ENCODE assay signal across 8 mouse cellular contexts in genomic region chr16:27140037-27140436, GRCm38 (mm10).
DNase-seq lines count a peak whose midpoint lies in the region; ATAC-seq and TF ChIP-seq lines count a peak whose summit lies in the region.

No protein-coding gene starts in this region.

- intact Hi-C loops in heart, postnatal 25 days (cut with DNase I), result loop anchor here (5.0 to 10.0 kb wide), 4 partner anchors 235 to 1175 kb away; no protein-coding TSS in a partner anchor
- intact Hi-C loops in heart, postnatal 36 days (cut with DNase I), result loop anchor here (1.0 to 5.0 kb wide), 2 partner anchors 317 to 908 kb away; no protein-coding TSS in a partner anchor
- intact Hi-C loops in left cerebral cortex, adult 2 months (cut with DNase I), result loop anchor here (1.0 to 5.0 kb wide), 3 partner anchors 245 to 1173 kb away; no protein-coding TSS in a partner anchor

- H3K9me3 ChIP-seq in midbrain, embryonic 14.5 days (ENCODE audit: control insufficient read depth, low read length), result no peaks in the 10 kb centered on the region

- no peak overlapping the region for H3K9ac ChIP-seq in midbrain, embryonic 14.5 days (replicated peaks; ENCODE audit: low read length)

- H3K4me2 ChIP-seq in midbrain, embryonic 14.5 days (ENCODE audit: low read length), result no peak overlapping the region

- no peaks in the 10 kb centered on the region for H3K4me1 ChIP-seq in midbrain, embryonic 14.5 days (ENCODE audit: control insufficient read depth, insufficient read depth, low read length)
- H3K4me1 ChIP-seq in testis, adult 2 months (ENCODE audit: control insufficient read depth, insufficient read depth, low read length), result no peaks in the 10 kb centered on the region

- ATAC-seq in midbrain, embryonic 14.5 days (ENCODE audit: low FRiP score, low TSS enrichment), result peak; percentile 37; the same call in 1 of the 2 replicates

- WGBS in midbrain, embryonic 14.5 days, result 11% methylated on average over 3 of the region's 3 CpGs

- no peaks in the 10 kb centered on the region for H3K36me3 ChIP-seq in midbrain, embryonic 14.5 days (ENCODE audit: control insufficient read depth, insufficient read depth, low read length)
- H3K36me3 ChIP-seq in testis, adult 2 months (ENCODE audit: control insufficient read depth, insufficient read depth, low read length), result no peaks in the 10 kb centered on the region

- H3K27ac ChIP-seq in left cerebral cortex, adult 2 months, result no peak overlapping the region
- no peak overlapping the region for H3K27ac ChIP-seq in midbrain, embryonic 14.5 days (replicated peaks; ENCODE audit: low read depth, low read length)
- no peak overlapping the region for H3K27ac ChIP-seq in testis, adult 2 months (ENCODE audit: control insufficient read depth, insufficient read depth, low read depth, low read length)

- peak; percentile 96 for TF ChIP-seq CTCF in left cerebral cortex, adult 2 months (IDR thresholded peaks at IDR 0.05)
- TF ChIP-seq CTCF in testis, adult 2 months (IDR thresholded peaks at IDR 0.05; ENCODE audit: control insufficient read depth, insufficient read depth, insufficient replicate concordance, low read depth, low read length), result peak; percentile 12; the same call in 1 of the 2 replicates

- no peak for TF ChIP-seq POLR2A in testis, adult 2 months (IDR thresholded peaks at IDR 0.05; ENCODE audit: control insufficient read depth, low read depth, low read length)

- DNase-seq in heart, adult 8-10 months (ENCODE audit: low spot score), result peak; percentile 41
- DNase-seq in heart, postnatal 25 days (ENCODE audit: low spot score), result no peak
- peak; percentile 75 for DNase-seq in NIH3T3 (ENCODE audit: low read depth)
- peak; percentile 47 to 72 for DNase-seq in cerebellum, postnatal 4 days (ENCODE audit: low spot score in 2 of 2)
- DNase-seq in heart, postnatal 36 days, result peak; percentile 39 to 54
- peak; percentile 49 to 72 for DNase-seq in left cerebral cortex, adult 2 months (ENCODE audit: extremely low spot score in 1 of 2, low spot score in 2 of 2)
- peak; percentile 83 for DNase-seq in midbrain, embryonic 14.5 days

- H3K4me3 ChIP-seq in left cerebral cortex, adult 2 months, result no peak overlapping the region
- H3K4me3 ChIP-seq in midbrain, embryonic 14.5 days (replicated peaks; ENCODE audit: low read depth, low read length), result no peak overlapping the region
- H3K4me3 ChIP-seq in testis, adult 2 months (ENCODE audit: control insufficient read depth, low read depth, low read length), result no peak overlapping the region

- H3K27me3 ChIP-seq in midbrain, embryonic 14.5 days (ENCODE audit: control insufficient read depth, insufficient read depth, low read length), result no peaks in the 10 kb centered on the region
- H3K27me3 ChIP-seq in testis, adult 2 months (ENCODE audit: control insufficient read depth, insufficient read depth, low read length), result no peaks in the 10 kb centered on the region
